Mouse (Mus musculus): ENCODE results near the gene Sept1.

DNA sequence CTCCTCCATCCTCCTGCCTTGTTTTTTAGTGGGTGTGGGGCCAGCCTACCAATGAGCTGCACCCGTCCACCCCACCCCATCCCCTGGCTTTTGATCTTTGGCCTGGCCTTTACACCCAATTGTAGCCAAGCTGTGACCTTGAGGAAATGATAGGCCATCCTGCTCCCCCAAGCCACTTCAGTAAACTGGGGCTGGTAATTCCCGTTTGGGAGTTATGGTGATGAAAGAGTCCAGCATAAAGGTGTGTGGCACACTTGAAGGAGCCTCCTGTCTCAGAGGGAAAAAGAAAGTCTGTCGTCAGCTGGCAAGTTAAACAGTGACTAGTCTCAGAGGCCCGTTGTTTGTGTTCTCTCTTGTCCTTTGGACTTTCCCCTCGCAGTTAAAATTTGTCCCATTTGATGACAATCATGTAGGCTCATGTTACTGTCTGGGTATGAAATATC lies 43.6 kb upstream of the Sept1 start:
- TF ChIP-seq CTCF (IDR thresholded peaks at IDR 0.05; ENCODE audit: borderline replicate concordance, insufficient read depth, low read depth, low read length) (no peak), POLR2A (IDR thresholded peaks at IDR 0.05; ENCODE audit: borderline replicate concordance, insufficient read depth, low read length) (no peak)

Data from cerebellum, adult 2 months (tissue).